Mouse (Mus musculus): Measurements from ENCODE around the gene Adamtsl4. TPM values are rescaled to one million over a fixed set of nuclear protein-coding genes. Genes with fewer than 3 reads are reported as not detected.

Gene Adamtsl4
- polyA plus RNA-seq, 1 experiment from 2014 or later, result 0.80 TPM

DNA sequence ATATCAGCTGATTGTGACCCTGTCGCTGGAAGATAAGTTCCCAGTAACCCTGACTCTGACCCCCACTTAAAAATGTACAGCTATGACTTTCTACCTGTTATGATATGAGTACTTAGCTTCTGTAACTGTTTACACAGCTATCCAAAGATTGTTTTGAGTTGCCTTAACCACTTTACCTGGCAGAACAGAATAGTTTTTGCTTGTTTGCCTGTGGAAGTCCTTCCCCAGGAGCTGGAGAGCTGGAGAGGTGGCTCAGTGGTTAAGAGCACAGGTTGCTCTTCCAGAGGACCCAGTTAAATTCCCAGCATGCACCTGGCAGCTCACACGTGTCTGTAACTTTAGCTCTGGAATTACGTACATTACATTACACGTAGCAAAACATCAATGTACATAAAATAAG lies 16.9 kb upstream of the Adamtsl4 start:
- 93% methylated on average over 4 of the region's 4 CpGs for WGBS
- no peaks in the 10 kb centered on the region for H3K36me3 ChIP-seq (ENCODE audit: control insufficient read depth, insufficient read depth, low read length)
- H3K9ac ChIP-seq (replicated peaks; ENCODE audit: low read length), result no peak overlapping the region
- ATAC-seq (ENCODE audit: low FRiP score, low TSS enrichment) (no peak), DNase-seq (no peak)
- peaks cover 6% of the 10 kb centered on the region; the same call in 1 of the 2 replicates for H3K4me1 ChIP-seq (ENCODE audit: control insufficient read depth, insufficient read depth, low read length)
- no peak overlapping the region for H3K4me2 ChIP-seq (ENCODE audit: low read length)
- no peak overlapping the region for H3K27ac ChIP-seq (replicated peaks; ENCODE audit: low read depth, low read length)
- H3K27me3 ChIP-seq (ENCODE audit: control insufficient read depth, insufficient read depth, low read length), result no peaks in the 10 kb centered on the region
- H3K9me3 ChIP-seq (ENCODE audit: control insufficient read depth, low read length), result no peaks in the 10 kb centered on the region
- no peak overlapping the region for H3K4me3 ChIP-seq (replicated peaks; ENCODE audit: low read depth, low read length)

DNA sequence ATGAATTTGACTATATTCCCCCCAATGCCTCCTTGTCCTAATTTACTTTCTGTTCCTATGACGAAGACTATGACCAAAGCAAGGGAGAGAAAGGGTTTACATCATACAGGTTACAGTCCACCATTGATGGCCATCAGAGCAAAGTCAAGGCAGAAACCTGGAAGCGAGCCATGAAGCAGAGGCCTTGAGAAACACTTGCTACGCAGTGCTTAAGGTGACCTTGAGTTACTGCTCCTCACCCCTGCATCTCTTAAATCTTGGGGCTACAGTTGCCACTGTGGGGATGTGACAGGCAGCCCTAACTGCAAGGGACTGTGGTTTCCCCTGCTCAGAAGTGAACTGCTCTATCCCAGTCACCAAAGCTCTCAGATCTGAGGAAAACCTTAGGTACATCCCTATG lies 15.6 kb upstream of the Adamtsl4 start:
- no peak for DNase-seq

DNA sequence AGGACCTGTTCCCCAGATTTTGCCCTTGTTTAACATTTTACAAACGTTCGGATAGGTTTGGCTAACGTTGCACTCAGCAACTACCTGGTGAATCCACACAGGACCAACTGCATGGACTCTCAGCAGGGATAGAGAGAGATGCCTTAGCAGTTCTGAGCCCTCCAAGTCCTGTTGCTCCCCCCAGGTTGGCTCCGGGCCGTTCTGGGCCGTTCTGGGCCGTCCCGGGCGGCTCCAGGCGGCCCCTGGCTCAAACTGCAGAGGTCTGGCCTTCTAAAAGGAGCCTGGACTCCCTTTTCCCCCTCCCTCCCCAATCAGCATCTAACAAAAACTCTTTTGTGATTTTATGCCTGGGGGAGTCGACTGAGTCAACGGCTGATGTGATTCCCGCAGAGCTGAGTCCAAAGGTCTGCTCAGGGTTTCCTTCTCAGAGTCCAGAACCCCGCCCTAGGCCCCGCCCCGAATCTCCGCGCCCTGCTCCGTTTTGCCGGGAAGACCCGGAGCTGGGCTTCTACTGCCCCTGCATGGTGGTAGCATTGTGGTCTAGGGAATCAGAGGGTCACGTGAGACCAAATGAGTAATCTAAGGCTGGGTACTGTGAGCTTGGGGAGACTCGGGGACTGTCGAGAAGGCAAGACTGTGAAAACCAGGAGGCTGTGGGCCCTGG lies 14.3 kb upstream of the Adamtsl4 start:
- H3K27ac ChIP-seq (replicated peaks; ENCODE audit: low read depth, low read length), result no peak overlapping the region
- H3K9me3 ChIP-seq (ENCODE audit: control insufficient read depth, low read length), result no peaks in the 10 kb centered on the region
- DNase-seq, result peak; percentile 72
- H3K36me3 ChIP-seq (ENCODE audit: control insufficient read depth, insufficient read depth, low read length), result no peaks in the 10 kb centered on the region
- peaks cover 6% of the 10 kb centered on the region; the same call in 1 of the 2 replicates for H3K4me1 ChIP-seq (ENCODE audit: control insufficient read depth, insufficient read depth, low read length)
- ATAC-seq (ENCODE audit: low FRiP score, low TSS enrichment), result peak; percentile 40; the same call in 1 of the 2 replicates
- peak overlapping the region; percentile 10; the same call in 1 of the 2 replicates for H3K4me3 ChIP-seq (replicated peaks; ENCODE audit: low read depth, low read length)
- H3K4me2 ChIP-seq (ENCODE audit: low read length), result peak overlapping the region; percentile 51
- WGBS, result 4% methylated on average over 24 of the region's 24 CpGs
- H3K27me3 ChIP-seq (ENCODE audit: control insufficient read depth, insufficient read depth, low read length), result no peaks in the 10 kb centered on the region
- H3K9ac ChIP-seq (replicated peaks; ENCODE audit: low read length), result peak overlapping the region; percentile 36; the same call in 1 of the 2 replicates

More for the DNA sequence above, 15.6 kb upstream of the Adamtsl4 start:
- Histone ChIP-seq H3K4me2 (ENCODE audit: low read length) (no peak overlapping the region), H3K27ac (replicated peaks; ENCODE audit: low read depth, low read length) (no peak overlapping the region), H3K9me3 (ENCODE audit: control insufficient read depth, low read length) (no peaks in the 10 kb centered on the region), H3K4me1 (ENCODE audit: control insufficient read depth, insufficient read depth, low read length) (peaks cover 6% of the 10 kb centered on the region; the same call in 1 of the 2 replicates), H3K4me3 (replicated peaks; ENCODE audit: low read depth, low read length) (no peak overlapping the region), H3K36me3 (ENCODE audit: control insufficient read depth, insufficient read depth, low read length) (no peaks in the 10 kb centered on the region), H3K9ac (replicated peaks; ENCODE audit: low read length) (no peak overlapping the region), H3K27me3 (ENCODE audit: control insufficient read depth, insufficient read depth, low read length) (no peaks in the 10 kb centered on the region)
- ATAC-seq (ENCODE audit: low FRiP score, low TSS enrichment), result no peak
- 96% methylated on average over 3 of the region's 3 CpGs for WGBS

DNA sequence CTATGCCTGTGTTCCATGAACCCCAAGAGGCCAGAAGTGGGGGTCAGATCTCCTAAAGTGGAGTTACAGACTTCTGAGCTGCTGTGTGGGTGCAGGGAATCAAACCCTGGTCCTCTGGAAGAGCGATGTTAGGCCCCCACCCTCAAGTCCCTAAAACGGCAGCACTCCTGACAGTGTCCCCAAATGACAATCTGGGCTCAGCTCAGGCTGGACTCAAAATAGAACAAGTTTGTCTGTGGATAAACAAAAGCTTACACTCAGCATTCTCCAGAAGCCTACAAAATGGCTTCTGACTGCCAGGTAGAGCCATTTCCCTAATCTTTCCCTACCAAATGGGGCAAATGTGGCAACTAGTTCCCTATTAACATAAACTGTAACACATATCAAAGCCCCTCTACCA lies 13.4 kb upstream of the Adamtsl4 start:
- no peak overlapping the region for H3K9ac ChIP-seq (replicated peaks; ENCODE audit: low read length)
- no peaks in the 10 kb centered on the region for H3K27me3 ChIP-seq (ENCODE audit: control insufficient read depth, insufficient read depth, low read length)
- no peaks in the 10 kb centered on the region for H3K9me3 ChIP-seq (ENCODE audit: control insufficient read depth, low read length)
- H3K4me2 ChIP-seq (ENCODE audit: low read length), result no peak overlapping the region
- 81% methylated on average over 2 of the region's 2 CpGs for WGBS
- DNase-seq, result no peak
- peaks cover 6% of the 10 kb centered on the region; the same call in 1 of the 2 replicates for H3K4me1 ChIP-seq (ENCODE audit: control insufficient read depth, insufficient read depth, low read length)
- no peak overlapping the region for H3K4me3 ChIP-seq (replicated peaks; ENCODE audit: low read depth, low read length)
- no peak overlapping the region for H3K27ac ChIP-seq (replicated peaks; ENCODE audit: low read depth, low read length)
- H3K36me3 ChIP-seq (ENCODE audit: control insufficient read depth, insufficient read depth, low read length), result no peaks in the 10 kb centered on the region
- ATAC-seq (ENCODE audit: low FRiP score, low TSS enrichment), result no peak

DNA sequence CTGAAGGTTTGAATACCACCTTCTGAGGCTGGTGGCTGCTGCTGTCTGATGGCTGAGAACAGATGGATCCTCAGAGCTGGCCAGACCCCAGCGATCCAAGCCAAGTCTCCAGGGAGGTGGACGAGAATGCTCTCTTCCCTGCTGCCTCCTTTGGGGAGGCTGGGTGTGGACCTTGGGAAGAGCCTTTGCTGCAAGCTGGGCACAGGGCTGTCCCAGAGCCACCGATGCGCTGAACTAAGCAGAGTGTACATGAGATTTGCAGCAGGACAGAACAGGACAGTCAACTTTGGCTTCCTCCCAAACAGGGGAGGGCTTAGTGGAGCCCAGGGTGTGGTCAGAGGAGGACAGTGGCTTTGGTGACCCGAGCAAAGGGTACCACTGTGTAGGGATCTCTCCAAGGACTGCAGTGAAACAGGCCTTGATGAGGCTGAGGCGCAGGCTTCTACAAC lies 12.5 kb upstream of the Adamtsl4 start:
- H3K36me3 ChIP-seq (ENCODE audit: control insufficient read depth, insufficient read depth, low read length), result no peaks in the 10 kb centered on the region
- H3K9ac ChIP-seq (replicated peaks; ENCODE audit: low read length), result no peak overlapping the region
- no peak overlapping the region for H3K4me2 ChIP-seq (ENCODE audit: low read length)
- WGBS, result 66% methylated on average over 6 of the region's 6 CpGs
- H3K27me3 ChIP-seq (ENCODE audit: control insufficient read depth, insufficient read depth, low read length), result no peaks in the 10 kb centered on the region
- peaks cover 6% of the 10 kb centered on the region; the same call in 1 of the 2 replicates for H3K4me1 ChIP-seq (ENCODE audit: control insufficient read depth, insufficient read depth, low read length)
- H3K9me3 ChIP-seq (ENCODE audit: control insufficient read depth, low read length), result no peaks in the 10 kb centered on the region
- DNase-seq (no peak), ATAC-seq (ENCODE audit: low FRiP score, low TSS enrichment) (no peak)
- H3K27ac ChIP-seq (replicated peaks; ENCODE audit: low read depth, low read length), result no peak overlapping the region
- no peak overlapping the region for H3K4me3 ChIP-seq (replicated peaks; ENCODE audit: low read depth, low read length)

DNA sequence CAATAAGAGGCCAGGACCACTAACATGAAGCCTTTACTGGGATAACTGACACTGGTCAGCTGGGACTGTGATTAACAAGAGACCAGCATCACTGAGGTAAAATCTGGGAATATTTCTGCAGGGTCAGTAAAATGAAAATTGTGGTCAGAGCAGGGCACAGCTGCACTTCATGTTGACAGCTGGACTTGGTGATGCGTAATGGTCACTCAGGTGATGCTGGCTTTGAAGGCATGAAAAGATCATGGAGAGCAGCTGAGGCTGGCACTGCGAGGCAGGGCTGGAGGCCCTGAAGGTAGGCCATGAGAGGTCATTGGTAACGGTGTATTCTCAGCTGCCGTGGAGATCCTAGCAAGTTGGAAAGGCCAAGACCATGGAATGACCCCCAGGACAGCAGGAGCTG lies 10.6 kb upstream of the Adamtsl4 start:
- Histone ChIP-seq H3K27me3 (ENCODE audit: control insufficient read depth, insufficient read depth, low read length) (no peaks in the 10 kb centered on the region), H3K4me2 (ENCODE audit: low read length) (no peak overlapping the region), H3K27ac (replicated peaks; ENCODE audit: low read depth, low read length) (no peak overlapping the region), H3K4me3 (replicated peaks; ENCODE audit: low read depth, low read length) (no peak overlapping the region), H3K9ac (replicated peaks; ENCODE audit: low read length) (no peak overlapping the region), H3K36me3 (ENCODE audit: control insufficient read depth, insufficient read depth, low read length) (no peaks in the 10 kb centered on the region), H3K4me1 (ENCODE audit: control insufficient read depth, insufficient read depth, low read length) (peaks cover 6% of the 10 kb centered on the region; the same call in 1 of the 2 replicates), H3K9me3 (ENCODE audit: control insufficient read depth, low read length) (no peaks in the 10 kb centered on the region)
- DNase-seq, result no peak
- WGBS, result 95% methylated on average over 4 of the region's 4 CpGs
- no peak for ATAC-seq (ENCODE audit: low FRiP score, low TSS enrichment)

DNA sequence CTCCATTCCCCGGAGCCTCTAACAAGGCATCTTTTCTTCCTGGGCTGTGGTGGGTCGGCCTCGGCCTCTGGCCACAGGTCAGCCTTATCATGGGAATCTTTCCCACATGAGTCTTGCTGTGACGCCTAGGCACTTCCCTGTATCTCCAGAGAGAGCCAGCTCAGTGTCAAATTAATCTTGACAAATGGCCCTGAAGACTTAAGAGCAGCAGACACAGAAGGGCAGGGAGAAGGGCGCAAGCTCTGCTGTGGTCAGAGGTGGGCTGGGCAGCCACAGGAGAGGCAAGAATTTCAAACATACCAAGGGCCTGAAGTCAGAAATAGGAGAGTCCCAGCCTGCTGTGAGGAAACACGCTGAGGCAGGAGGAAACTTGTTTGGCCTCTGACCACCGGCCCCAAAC lies 8.6 kb upstream of the Adamtsl4 start:
- ATAC-seq (ENCODE audit: low FRiP score, low TSS enrichment) (no peak), DNase-seq (no peak)
- no peaks in the 10 kb centered on the region for H3K27me3 ChIP-seq (ENCODE audit: control insufficient read depth, insufficient read depth, low read length)
- no peaks in the 10 kb centered on the region for H3K36me3 ChIP-seq (ENCODE audit: control insufficient read depth, insufficient read depth, low read length)
- no peaks in the 10 kb centered on the region for H3K4me1 ChIP-seq (ENCODE audit: control insufficient read depth, insufficient read depth, low read length)
- H3K27ac ChIP-seq (replicated peaks; ENCODE audit: low read depth, low read length), result no peak overlapping the region
- 33% methylated on average over 7 of the region's 7 CpGs for WGBS
- no peak overlapping the region for H3K9ac ChIP-seq (replicated peaks; ENCODE audit: low read length)
- no peak overlapping the region for H3K4me2 ChIP-seq (ENCODE audit: low read length)
- H3K9me3 ChIP-seq (ENCODE audit: control insufficient read depth, low read length), result no peaks in the 10 kb centered on the region
- H3K4me3 ChIP-seq (replicated peaks; ENCODE audit: low read depth, low read length), result no peak overlapping the region

DNA sequence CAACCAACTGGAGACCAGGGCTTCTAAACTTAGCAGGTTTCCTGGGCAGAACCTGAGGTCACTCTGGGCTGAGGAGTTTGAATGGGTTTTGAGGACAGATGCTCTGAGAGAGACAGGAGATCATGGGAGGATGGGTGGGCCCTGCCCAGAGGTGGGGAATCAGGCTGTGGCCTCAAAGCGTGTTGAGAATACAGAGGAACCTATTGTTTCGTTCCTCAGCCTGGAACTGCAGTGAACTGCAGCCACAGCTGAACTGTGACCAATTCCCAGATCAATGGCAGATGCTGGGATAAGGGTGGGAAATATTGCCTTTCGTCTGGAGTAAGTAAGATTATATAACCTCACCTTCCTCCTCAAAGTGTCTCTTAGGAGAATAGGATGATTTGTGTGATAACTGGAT lies 8.1 kb upstream of the Adamtsl4 start:
- 25% methylated on average over 3 of the region's 3 CpGs for WGBS
- Histone ChIP-seq H3K9me3 (ENCODE audit: control insufficient read depth, low read length) (no peaks in the 10 kb centered on the region), H3K27me3 (ENCODE audit: control insufficient read depth, insufficient read depth, low read length) (no peaks in the 10 kb centered on the region), H3K4me2 (ENCODE audit: low read length) (no peak overlapping the region), H3K9ac (replicated peaks; ENCODE audit: low read length) (no peak overlapping the region), H3K36me3 (ENCODE audit: control insufficient read depth, insufficient read depth, low read length) (no peaks in the 10 kb centered on the region), H3K4me3 (replicated peaks; ENCODE audit: low read depth, low read length) (no peak overlapping the region), H3K27ac (replicated peaks; ENCODE audit: low read depth, low read length) (no peak overlapping the region), H3K4me1 (ENCODE audit: control insufficient read depth, insufficient read depth, low read length) (no peaks in the 10 kb centered on the region)
- no peak for DNase-seq
- no peak for ATAC-seq (ENCODE audit: low FRiP score, low TSS enrichment)

All from midbrain, embryonic 14.5 days (tissue).